Comparison of ENCODE assay signal across 16 mouse cellular contexts in the genomic region with DNA sequence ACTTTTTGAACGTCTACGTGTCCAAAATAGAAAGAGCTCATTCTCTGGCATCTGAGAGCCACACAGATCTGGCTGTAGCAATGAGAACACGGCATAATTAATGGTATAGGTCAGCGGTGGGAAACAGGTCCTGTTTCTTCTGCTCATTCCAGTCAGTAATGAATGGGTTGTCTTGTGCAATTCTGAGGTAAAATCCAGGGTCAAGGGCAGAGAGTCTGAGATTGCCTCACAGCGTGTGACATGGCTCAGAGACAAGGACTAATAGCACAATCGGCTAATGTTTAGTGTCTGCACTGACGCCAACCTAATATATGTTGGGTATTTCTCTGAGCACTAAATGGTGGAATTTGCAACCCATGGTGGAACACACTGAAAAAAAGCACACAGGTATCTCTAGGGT.
"Had no signal": no experiment of that assay in that cellular context is flagged by ENCODE, and none has a peak within 500 bp of the region (broad histone marks: within the 10 kb centered on the region; RNA-seq: fewer than 3 reads in every experiment).

No protein-coding gene starts in this region.

- H3K9ac ChIP-seq: limb, embryonic 12.5 days; liver, embryonic 13.5 days; lung, embryonic 14.5 days; neural tube, embryonic 12.5 days; stomach, embryonic 15.5 days had no signal

- H3K36me3 ChIP-seq: limb, embryonic 12.5 days; liver, embryonic 13.5 days; midbrain, embryonic 10.5 days; neural tube, embryonic 12.5 days; stomach, embryonic 15.5 days had no signal

- H3K4me1 ChIP-seq: limb, embryonic 12.5 days; neural tube, embryonic 12.5 days had no signal

- H3K27me3 ChIP-seq: limb, embryonic 12.5 days; liver, embryonic 13.5 days; neural tube, embryonic 12.5 days; stomach, embryonic 15.5 days had no signal

- H3K9me3 ChIP-seq: limb, embryonic 12.5 days; liver, embryonic 13.5 days; midbrain, embryonic 10.5 days; neural tube, embryonic 12.5 days; stomach, embryonic 15.5 days had no signal

- DNase-seq: kidney, postnatal 10 days; kidney, postnatal 4 days; liver, embryonic 13.5 days; lung, embryonic 14.5 days; lung, postnatal 10 days; lung, postnatal 4 days; midbrain, embryonic 14.5 days; retina, postnatal 1 day; thymus, adult 2 months; thymus, postnatal 36 days had no signal

- H3K27ac ChIP-seq: layer of hippocampus, adult 2 months; limb, embryonic 12.5 days; liver, embryonic 13.5 days; midbrain, embryonic 10.5 days; neural tube, embryonic 12.5 days; stomach, embryonic 15.5 days had no signal

- H3K4me2 ChIP-seq: limb, embryonic 12.5 days; liver, embryonic 13.5 days; lung, embryonic 14.5 days; neural tube, embryonic 12.5 days; stomach, embryonic 15.5 days had no signal

- H3K4me3 ChIP-seq: layer of hippocampus, adult 2 months; limb, embryonic 12.5 days; liver, embryonic 13.5 days; midbrain, embryonic 10.5 days; myocyte; neural tube, embryonic 12.5 days; stomach, embryonic 15.5 days had no signal
